Mouse (Mus musculus): ENCODE results near the gene Adamts16.

The Adamts16 gene

DNA sequence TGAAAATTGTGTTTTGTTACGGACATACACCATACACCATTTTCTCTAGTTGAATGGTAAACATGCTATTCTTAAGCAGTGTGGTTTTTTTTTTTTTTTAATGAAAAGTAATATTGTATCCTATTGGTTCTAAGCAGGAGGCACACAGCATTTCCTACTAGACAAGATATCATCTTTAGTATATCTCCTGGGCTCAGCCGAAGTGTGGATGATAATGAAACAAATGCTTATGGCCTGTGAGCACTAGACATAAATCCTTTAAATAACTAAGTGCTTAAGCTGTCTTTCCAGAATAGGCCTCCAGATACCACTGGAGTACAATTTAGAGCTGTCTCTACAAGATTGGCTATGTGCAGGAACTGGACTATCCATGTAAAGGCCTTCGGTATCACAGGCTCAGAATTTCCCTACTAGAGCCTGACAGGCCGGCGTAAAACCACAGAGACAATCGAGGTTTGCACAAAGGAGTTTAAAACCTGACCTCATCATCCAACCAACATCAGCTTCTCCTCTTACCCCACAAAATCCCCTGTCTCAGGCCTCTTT is 8.9 kb downstream of the Adamts16 start:
- DNase-seq (ENCODE audit: low spot score): no peak

GRCm38 (mm10) chr13:70831041-70831440 is 10.6 kb downstream of the Adamts16 start:
- DNase-seq (ENCODE audit: low spot score): no peak

GRCm38 (mm10) chr13:70827507-70827906 is 14.1 kb downstream of the Adamts16 start:
- DNase-seq (ENCODE audit: low spot score): no peak

GRCm38 (mm10) chr13:70825265-70825664 is 16.3 kb downstream of the Adamts16 start:
- DNase-seq (ENCODE audit: low spot score): no peak

DNA sequence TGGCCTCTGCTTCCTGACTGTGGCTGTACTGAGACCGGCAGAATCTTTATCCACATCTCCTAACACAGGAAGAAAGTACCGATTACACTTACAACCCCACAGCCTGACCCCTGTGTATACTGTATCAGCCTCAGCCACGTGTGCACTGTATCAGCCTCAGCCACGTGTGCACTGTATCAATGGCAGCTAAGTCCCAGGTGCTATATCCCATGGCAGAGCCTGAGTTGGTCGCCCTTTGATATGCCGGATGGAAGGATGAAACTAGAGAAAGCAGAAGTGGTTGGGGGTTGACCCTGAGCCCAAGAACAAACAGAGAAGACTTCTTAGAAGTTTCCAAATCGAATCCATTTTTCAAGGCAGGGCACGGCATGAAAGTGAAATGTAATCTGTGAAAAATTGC is 17.9 kb downstream of the Adamts16 start:
- no peak for DNase-seq (ENCODE audit: low spot score)

DNA sequence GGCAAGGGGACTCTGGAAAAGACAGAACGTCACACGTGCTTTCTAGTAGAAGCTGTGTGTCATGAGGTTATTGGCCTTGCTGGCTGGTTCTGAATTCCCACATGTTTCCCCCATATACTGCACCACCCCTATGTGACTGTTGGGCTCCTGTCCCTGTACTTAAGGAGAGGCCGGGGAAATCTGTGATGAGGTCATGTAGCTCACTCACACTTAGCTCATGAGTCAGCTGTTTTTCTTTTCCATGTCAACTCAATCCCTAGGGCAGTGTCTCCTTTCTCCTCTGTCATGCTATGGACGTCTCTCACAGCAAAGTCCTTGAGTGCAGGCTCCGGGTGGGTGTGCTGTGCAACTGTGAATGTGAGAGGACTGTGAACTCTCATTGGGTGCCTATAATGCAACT is 22.6 kb downstream of the Adamts16 start:
- DNase-seq (ENCODE audit: low spot score): no peak

DNA sequence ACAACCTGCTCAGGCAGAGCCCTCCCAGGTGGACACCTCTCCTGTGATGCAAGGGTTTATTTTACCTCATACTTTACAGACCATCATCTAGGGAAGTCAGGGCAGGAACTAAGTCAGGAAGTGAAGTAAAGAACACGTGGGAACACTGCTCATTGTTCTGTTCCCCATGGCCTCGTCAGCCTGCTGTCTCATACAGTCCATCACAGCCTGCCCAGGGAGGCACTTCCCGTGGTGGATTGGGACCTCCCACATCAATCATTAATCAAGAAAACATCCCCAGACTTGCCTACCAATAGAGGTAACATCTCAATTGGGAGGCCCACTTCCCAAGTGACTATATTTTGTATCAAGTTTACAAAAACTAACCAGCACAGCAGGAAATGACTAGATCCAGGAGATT is 27.2 kb downstream of the Adamts16 start:
- DNase-seq (ENCODE audit: low spot score): no peak

DNA sequence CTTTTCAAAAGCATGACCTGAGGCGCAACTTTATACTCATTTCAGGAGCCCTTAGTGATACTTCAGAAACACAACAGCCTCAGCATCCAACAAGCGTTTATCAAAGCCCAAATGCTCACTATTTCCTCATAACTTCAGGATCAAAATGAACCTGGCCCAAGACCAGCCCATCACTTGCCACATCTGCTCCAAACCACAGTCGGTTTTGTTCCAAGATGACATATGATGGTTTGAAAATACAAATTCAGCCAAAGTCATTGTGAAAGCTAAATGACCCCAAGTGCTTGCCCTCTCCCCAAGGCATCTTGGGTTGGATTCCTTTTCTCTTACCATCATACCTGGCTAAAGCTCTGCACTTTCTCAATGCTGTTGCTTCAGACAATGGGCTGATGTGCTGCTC is 36.1 kb downstream of the Adamts16 start:
- no peak for DNase-seq (ENCODE audit: low spot score)

- DNase-seq (ENCODE audit: low spot score): no peak
Measured at GRCm38 (mm10) chr13:70802849-70803248, 38.8 kb downstream of the Adamts16 start.

DNA sequence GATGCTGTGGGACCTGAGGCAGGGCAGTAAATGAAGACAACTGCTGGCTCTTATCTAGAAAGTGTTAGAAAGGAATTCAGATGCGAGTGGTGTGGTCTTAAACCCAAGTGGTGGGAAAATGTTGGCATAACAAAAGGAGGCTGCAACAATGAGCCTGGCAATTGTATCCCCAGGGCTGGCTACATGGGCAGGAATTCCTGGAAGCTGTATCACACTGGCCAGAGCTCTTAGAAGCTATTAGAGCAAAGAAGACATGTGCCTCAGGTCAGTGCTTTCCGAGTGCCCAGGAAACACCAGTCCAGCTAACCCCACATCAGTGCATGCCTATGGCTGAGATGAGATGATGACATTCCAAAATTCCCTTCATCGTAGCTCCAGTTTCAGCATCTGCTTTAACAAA is 42.3 kb downstream of the Adamts16 start:
- no peak for DNase-seq (ENCODE audit: low spot score)

- no peak for DNase-seq (ENCODE audit: low spot score)
Measured at GRCm38 (mm10) chr13:70798396-70798795, 43.2 kb downstream of the Adamts16 start.

GRCm38 (mm10) chr13:70794074-70794572 is 47.5 kb downstream of the Adamts16 start:
- no peak for DNase-seq (ENCODE audit: low spot score)

- no peak for DNase-seq (ENCODE audit: low spot score)
Measured at GRCm38 (mm10) chr13:70793660-70794059, 48.0 kb downstream of the Adamts16 start.

- no peak for DNase-seq (ENCODE audit: low spot score)
Measured at GRCm38 (mm10) chr13:70792950-70793349, 48.7 kb downstream of the Adamts16 start.

DNA sequence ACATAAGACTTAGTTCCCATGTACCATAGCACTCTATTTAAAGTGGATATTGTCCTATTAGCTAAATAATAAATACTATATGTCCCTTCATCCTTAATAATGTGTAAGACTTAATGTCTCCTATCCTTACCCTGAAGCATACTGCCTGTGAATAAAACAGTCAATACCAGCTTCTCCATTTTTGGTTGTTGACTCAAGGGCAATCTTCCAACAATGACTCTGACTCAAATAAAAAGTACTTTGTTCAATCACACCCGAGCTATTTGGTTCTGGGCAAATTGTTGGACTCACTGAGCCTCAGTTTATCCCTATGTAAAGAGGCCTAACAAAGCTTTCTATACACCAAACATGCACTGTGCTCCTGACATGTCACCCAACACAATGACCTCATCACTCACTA is 51.8 kb downstream of the Adamts16 start:
- DNase-seq (ENCODE audit: low spot score): no peak

GRCm38 (mm10) chr13:70789022-70789421 is 52.6 kb downstream of the Adamts16 start:
- DNase-seq (ENCODE audit: low spot score): no peak

GRCm38 (mm10) chr13:70785078-70785477 is 56.5 kb downstream of the Adamts16 start:
- DNase-seq (ENCODE audit: low spot score): no peak

GRCm38 (mm10) chr13:70784126-70784525 is 57.5 kb downstream of the Adamts16 start:
- peak; percentile 5 for DNase-seq (ENCODE audit: low spot score)

- DNase-seq (ENCODE audit: low spot score): no peak
Measured at GRCm38 (mm10) chr13:70779781-70780180, 61.8 kb downstream of the Adamts16 start.

GRCm38 (mm10) chr13:70778872-70779554 is 62.6 kb downstream of the Adamts16 start:
- no peak for DNase-seq (ENCODE audit: low spot score)

- DNase-seq (ENCODE audit: low spot score): no peak
Measured at GRCm38 (mm10) chr13:70771100-70771499, 70.5 kb downstream of the Adamts16 start.

DNA sequence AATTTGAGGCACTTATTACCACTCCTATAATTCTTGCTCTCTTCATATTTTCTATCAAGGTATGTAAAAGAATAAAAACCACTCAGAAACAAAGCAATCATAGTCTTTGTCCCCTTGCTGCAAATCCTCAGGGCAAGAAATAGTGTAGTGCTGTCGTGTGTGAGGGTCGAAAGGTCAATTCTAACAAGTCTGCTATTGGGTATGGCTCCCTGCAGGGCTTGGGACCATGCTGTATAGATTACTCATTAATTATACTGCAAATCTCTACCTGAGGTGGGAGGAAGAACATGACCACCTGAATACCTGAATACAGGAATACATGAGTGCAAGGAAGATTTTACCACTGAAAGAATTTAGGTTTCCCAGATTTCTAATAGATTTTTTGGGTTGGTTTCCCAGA is 72.5 kb downstream of the Adamts16 start:
- no peak for DNase-seq (ENCODE audit: low spot score)

- DNase-seq (ENCODE audit: low spot score): peak; percentile 5
Measured at GRCm38 (mm10) chr13:70767462-70767861, 74.1 kb downstream of the Adamts16 start.

DNA sequence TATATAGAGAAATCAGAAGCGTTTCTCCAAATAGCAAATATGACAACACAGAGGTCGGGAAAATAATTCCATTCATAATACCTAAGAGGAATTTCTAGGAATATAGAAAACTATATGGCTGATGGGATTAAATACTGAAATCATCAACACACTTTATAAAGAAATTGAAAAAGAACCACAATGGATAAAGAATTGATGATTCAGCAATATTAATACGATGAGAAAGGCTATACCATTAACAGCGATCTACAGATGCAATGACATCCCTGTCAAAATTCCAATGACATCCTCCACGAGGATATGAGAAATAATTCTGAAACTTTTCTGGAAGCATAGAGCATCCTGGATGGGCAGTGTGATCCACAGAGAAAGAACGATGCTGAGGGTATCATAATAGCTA is 76.9 kb downstream of the Adamts16 start:
- no peak for DNase-seq (ENCODE audit: low spot score)

Data from retina, embryonic 14.5 days (tissue).